Mouse (Mus musculus): ENCODE results near the gene Tbc1d4.

DNA sequence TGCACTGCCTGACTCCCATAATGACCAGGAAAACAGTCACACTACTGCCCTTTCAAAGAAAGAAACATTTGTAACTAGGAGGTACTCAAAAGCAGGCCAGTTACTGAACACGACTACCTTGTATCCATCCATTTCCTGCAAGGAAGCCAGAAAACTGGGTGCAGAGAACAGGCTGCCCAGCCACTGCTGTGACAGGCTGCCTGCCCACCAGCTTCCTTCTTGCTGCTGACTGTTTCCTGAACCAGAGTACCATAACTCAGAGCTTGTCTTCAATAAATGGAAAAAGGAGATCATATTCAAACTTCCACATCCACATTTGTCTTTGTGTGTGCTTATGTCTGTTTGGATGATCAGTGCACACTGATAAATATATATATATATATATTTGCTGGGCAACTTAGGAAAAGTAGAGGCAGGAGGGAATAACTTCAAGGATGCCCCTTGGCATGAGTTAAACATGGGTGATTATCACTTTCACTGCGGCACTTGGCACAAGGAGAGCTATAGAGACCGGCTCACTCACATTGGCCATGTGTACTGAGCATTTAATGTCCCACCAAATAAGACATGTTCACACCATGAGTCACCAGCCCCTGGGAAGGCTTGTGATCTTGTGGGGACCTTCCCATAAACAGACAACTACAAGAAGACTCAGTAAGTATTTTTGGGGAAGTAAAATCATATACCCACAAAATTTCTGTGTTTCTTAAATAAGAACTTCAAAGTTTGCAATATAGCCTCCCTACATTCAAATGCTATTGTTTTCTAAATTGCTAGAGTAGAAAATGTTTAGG lies 105.6 kb downstream of the Tbc1d4 start:
- TF ChIP-seq CHD1 (IDR thresholded peaks at IDR 0.05; ENCODE audit: low read depth, low read length) (no peak), USF2 (conservative IDR thresholded peaks at IDR 0.05; ENCODE audit: low read depth, low read length) (no peak), ETS1 (conservative IDR thresholded peaks at IDR 0.05; ENCODE audit: low read depth, low read length) (peak; percentile 65)

Data from CH12.LX (cell line).